Mouse (Mus musculus) midbrain, embryonic 13.5 days (tissue): Measurements from ENCODE around the gene Fut11. TPM values are rescaled to one million over a fixed set of nuclear protein-coding genes. Genes with fewer than 3 reads are reported as not detected.

Source experiments
- ATAC-seq: fragments of 200-750 bp; cut with Nextera tagmentation; 2 replicates; pipeline ENCODE4 v1.8.0; 2017; ENCODE audit warnings: mild to moderate bottlenecking, moderate TSS enrichment, moderate library complexity
- H3K27ac ChIP-seq: fragments of 300-500 bp; sonication (generic); 2 replicates; pipeline ENCODE4 v1.5.1; 2015; ENCODE audit warnings: inconsistent platforms, mild to moderate bottlenecking, moderate library complexity
- H3K27me3 ChIP-seq: fragments of 300-500 bp; sonication (generic); 2 replicates; pipeline ENCODE4 v1.6.1; 2015; ENCODE audit warnings: mild to moderate bottlenecking, inconsistent platforms
- H3K36me3 ChIP-seq: fragments of 300-500 bp; sonication (generic); 2 replicates; pipeline ENCODE4 v1.6.1; 2015; ENCODE audit warnings: mild to moderate bottlenecking, inconsistent platforms
- H3K4me1 ChIP-seq: fragments of 300-500 bp; sonication (generic); replicated peaks from 2 replicates; pipeline ENCODE4 v1.6.1; 2015; ENCODE audit warnings: inconsistent platforms
- H3K4me2 ChIP-seq: fragments of 300-500 bp; sonication (generic); replicated peaks from 2 replicates; pipeline ENCODE4 v1.6.1; 2015; ENCODE audit warnings: moderate library complexity, mild to moderate bottlenecking, inconsistent platforms
- H3K4me3 ChIP-seq: fragments of 300-500 bp; sonication (generic); replicated peaks from 2 replicates; pipeline ENCODE4 v1.5.1; 2015; ENCODE audit warnings: mild to moderate bottlenecking, inconsistent platforms
- H3K9ac ChIP-seq: fragments of 300-500 bp; sonication (generic); replicated peaks from 2 replicates; pipeline ENCODE4 v1.6.1; 2015; ENCODE audit warnings: mild to moderate bottlenecking, inconsistent platforms
- H3K9me3 ChIP-seq: fragments of 300-500 bp; sonication (generic); 2 replicates; pipeline ENCODE4 v1.6.1; 2016; ENCODE audit warnings: mild to moderate bottlenecking, inconsistent platforms
- WGBS: fragments of 180-500 bp; shearing (Covaris S2); methylation state at CpG from one replicate; pipeline ENCODE4 v1.1.7; 2015; 5-methylcytosine and 5-hydroxymethylcytosine counted together
- polyA plus RNA-seq: library from polyadenylated mRNA; unstranded; fragments of >200 nt; fragmentation: Nextera tagmentation; extraction: Ambion mirVana; gene quantifications from 2 replicates; pipeline ENCODE4 v1.2.1, GENCODE M21; 2015

The Fut11 gene
- polyA plus RNA-seq, 1 experiment from 2014 or later: 26.0 TPM

- H3K36me3 ChIP-seq: no peaks in the 10 kb centered on the region
- H3K9ac ChIP-seq: peak overlapping the region; percentile 82
- H3K4me3 ChIP-seq: peak overlapping the region; percentile 63
- WGBS: 1% methylated on average over 52 of the region's 52 CpGs
- ATAC-seq: peak; percentile 85
- peak overlapping the region; percentile 91 for H3K4me2 ChIP-seq
- peaks cover 16% of the 10 kb centered on the region for H3K4me1 ChIP-seq
- H3K27me3 ChIP-seq: peaks cover 25% of the 10 kb centered on the region
- H3K9me3 ChIP-seq: no peaks in the 10 kb centered on the region
- peak overlapping the region; percentile 88 for H3K27ac ChIP-seq
Measured at GRCm38 (mm10) chr14:20660827-20661660, 33.7 kb upstream of the Fut11 start.

DNA sequence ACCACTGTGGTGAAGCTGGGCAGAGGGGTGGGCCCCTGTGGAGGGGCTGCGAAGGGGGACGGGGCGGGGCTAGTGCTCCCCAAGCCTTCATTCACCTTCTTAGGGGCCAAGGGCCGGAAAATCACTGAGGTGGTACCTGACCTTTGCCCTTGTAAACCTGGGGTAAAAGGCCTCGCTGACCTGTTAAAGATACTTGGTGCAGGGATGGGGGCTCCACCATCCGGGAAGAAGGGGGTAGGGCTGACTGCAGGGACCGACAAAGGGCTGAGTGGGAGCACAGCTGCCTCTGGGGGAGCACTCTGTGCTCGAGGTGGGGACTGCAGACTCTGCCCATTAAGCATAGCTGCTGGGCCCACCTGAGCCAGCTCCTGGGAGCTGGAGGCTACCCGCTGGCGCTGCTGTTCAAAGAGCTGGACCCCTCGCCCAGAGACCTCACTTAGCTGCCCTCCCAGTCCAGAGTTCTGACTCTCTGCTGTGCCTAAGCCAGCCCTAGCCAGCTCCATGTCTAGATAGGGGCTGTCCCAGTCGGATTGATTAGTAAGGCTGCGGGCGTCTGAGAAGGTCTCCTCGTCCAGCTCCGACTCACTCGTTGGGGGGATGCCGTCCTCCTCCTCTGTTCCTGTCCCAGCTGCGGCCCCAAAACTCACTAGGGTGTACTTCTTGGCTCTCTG, 33.0 kb upstream of the Fut11 start:
- peak; percentile 53 for ATAC-seq
- Histone ChIP-seq H3K9ac (peak overlapping the region; percentile 82), H3K27me3 (peaks cover 30% of the 10 kb centered on the region), H3K4me3 (peak overlapping the region; percentile 63), H3K27ac (peak overlapping the region; percentile 88), H3K4me1 (peaks cover 16% of the 10 kb centered on the region), H3K4me2 (peak overlapping the region; percentile 91), H3K36me3 (no peaks in the 10 kb centered on the region), H3K9me3 (no peaks in the 10 kb centered on the region)
- WGBS: 6% methylated on average over 18 of the region's 19 CpGs

DNA sequence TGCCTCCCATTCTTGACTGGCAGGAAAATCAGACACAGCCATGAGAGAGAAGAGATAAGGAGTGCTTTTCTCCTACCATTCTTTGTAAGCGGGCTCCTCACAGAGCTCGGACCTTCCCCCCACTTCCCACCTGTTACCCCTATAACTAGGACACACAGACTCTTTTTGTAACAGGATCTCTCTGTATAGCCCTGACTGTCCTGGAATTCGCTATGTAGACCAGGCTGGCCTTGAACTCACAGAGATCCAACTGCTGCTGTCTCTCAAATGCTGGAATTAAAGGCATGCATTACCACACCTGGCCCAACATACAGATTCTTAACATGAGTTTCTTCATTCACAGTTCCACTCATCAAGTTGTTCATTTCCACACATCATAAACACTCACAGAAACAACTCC, 32.0 kb upstream of the Fut11 start:
- Histone ChIP-seq H3K27me3 (peaks cover 33% of the 10 kb centered on the region), H3K9ac (peak overlapping the region; percentile 82), H3K27ac (no peak overlapping the region), H3K36me3 (no peaks in the 10 kb centered on the region), H3K4me1 (peaks cover 16% of the 10 kb centered on the region), H3K4me2 (peak overlapping the region; percentile 91; the same call in 1 of the 2 replicates), H3K9me3 (no peaks in the 10 kb centered on the region), H3K4me3 (no peak overlapping the region)
- ATAC-seq: no peak
- 94% methylated on average over 3 of the region's 3 CpGs for WGBS

DNA sequence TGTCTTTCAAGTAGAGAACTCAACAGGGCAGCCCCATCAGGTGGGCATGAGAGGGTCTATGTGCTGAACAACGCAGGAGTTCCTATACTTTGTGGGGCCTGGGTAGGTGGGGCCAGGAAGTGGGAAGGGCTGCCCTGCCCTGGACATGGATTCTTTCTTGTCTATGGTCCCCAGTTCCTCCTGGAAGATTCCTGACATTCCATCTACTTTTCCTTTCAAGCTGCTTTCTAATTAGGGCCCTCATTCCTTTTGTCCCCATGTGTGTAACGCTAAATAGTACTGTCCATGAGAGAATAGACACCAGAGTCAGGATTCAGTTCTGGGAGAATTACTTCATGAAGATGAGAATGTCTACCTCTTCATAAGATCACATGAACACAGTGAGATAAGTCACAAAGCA, 31.2 kb upstream of the Fut11 start:
- H3K27me3 ChIP-seq: peaks cover 40% of the 10 kb centered on the region
- WGBS: 67% methylated on average over 2 of the region's 2 CpGs
- H3K4me2 ChIP-seq: no peak overlapping the region
- H3K9me3 ChIP-seq: no peaks in the 10 kb centered on the region
- H3K36me3 ChIP-seq: no peaks in the 10 kb centered on the region
- no peak overlapping the region for H3K9ac ChIP-seq
- ATAC-seq: no peak
- no peak overlapping the region for H3K27ac ChIP-seq
- H3K4me3 ChIP-seq: no peak overlapping the region
- H3K4me1 ChIP-seq: peaks cover 16% of the 10 kb centered on the region

GRCm38 (mm10) chr14:20664436-20664835, 30.3 kb upstream of the Fut11 start:
- no peak overlapping the region for H3K4me2 ChIP-seq
- no peak overlapping the region for H3K9ac ChIP-seq
- peaks cover 16% of the 10 kb centered on the region for H3K4me1 ChIP-seq
- H3K27me3 ChIP-seq: peaks cover 48% of the 10 kb centered on the region
- H3K27ac ChIP-seq: no peak overlapping the region
- no peak overlapping the region for H3K4me3 ChIP-seq
- no peak for ATAC-seq
- no peaks in the 10 kb centered on the region for H3K36me3 ChIP-seq
- 49% methylated on average over 3 of the region's 3 CpGs for WGBS
- no peaks in the 10 kb centered on the region for H3K9me3 ChIP-seq

GRCm38 (mm10) chr14:20667469-20667868, 27.3 kb upstream of the Fut11 start:
- no peak overlapping the region for H3K4me3 ChIP-seq
- H3K9me3 ChIP-seq: no peaks in the 10 kb centered on the region
- H3K27ac ChIP-seq: no peak overlapping the region
- H3K27me3 ChIP-seq: peaks cover 53% of the 10 kb centered on the region
- H3K4me2 ChIP-seq: no peak overlapping the region
- H3K4me1 ChIP-seq: peaks cover under 1% of the 10 kb centered on the region
- no peaks in the 10 kb centered on the region for H3K36me3 ChIP-seq
- ATAC-seq: no peak
- H3K9ac ChIP-seq: no peak overlapping the region
- 65% methylated on average over 1 of the region's 1 CpGs for WGBS

GRCm38 (mm10) chr14:20668154-20668810, 26.5 kb upstream of the Fut11 start, which contains the start of gene Synpo2l:
Gene Synpo2l (minus strand): TSS chr14:20668354.
- no peak for ATAC-seq
- Histone ChIP-seq H3K9ac (no peak within 1 kb of the TSS), H3K9me3 (no peaks in the 10 kb centered on the region), H3K36me3 (no peaks in the 10 kb centered on the region), H3K4me2 (no peak within 1 kb of the TSS), H3K27me3 (peaks cover 45% of the 10 kb centered on the region), H3K4me1 (no peaks in the 10 kb centered on the region; the same call in 1 of the 2 replicates), H3K27ac (no peak within 1 kb of the TSS), H3K4me3 (no peak within 1 kb of the TSS)
- 85% methylated on average over 8 of the region's 8 CpGs for WGBS

DNA sequence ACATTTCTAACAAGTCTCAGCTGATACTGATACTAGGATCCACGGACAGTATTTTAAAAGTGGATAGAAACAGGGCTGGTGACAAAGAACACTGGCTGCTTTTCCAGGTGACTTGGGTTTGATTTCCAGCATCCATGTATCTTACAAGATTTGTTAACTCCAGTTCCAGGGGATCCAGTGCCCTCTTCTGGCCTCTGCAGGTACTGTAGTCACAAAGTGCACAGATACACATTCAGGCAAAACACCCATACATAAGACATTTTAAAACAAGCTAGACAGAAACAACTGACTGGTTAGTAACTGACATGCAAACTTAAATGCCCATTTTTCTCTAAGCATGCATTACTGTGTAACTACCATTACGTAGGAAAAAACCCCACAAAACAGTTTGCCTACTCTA, 21.8 kb upstream of the Fut11 start:
- no peak for ATAC-seq
- Histone ChIP-seq H3K4me3 (peak overlapping the region; percentile 9; the same call in 1 of the 2 replicates), H3K27ac (no peak overlapping the region), H3K9ac (no peak overlapping the region), H3K4me2 (no peak overlapping the region), H3K9me3 (no peaks in the 10 kb centered on the region), H3K4me1 (peaks cover 17% of the 10 kb centered on the region), H3K36me3 (peaks cover 19% of the 10 kb centered on the region), H3K27me3 (peaks cover 30% of the 10 kb centered on the region)
- WGBS: 96% methylated on average over 2 of the region's 2 CpGs

DNA sequence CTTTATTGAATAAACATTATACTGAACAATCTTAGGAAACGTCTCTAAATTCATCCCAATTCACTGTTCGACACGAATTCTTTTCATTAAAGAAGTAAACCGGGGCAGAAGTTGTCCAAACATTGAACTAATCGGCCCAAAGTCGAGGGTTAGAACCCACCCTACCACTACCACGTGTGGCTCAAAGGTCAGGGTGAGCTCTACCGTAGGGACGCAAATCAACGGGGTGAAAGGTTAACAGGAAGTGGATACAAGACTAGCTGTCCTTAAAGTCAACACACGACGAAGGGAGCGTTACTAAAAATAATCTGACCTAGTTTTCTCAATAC, 21.1 kb upstream of the Fut11 start:
- no peak overlapping the region for H3K9ac ChIP-seq
- peak; percentile 85 for ATAC-seq
- H3K27ac ChIP-seq: peak overlapping the region; percentile 47; the same call in 1 of the 2 replicates
- H3K4me3 ChIP-seq: peak overlapping the region; percentile 91
- peak overlapping the region; percentile 90 for H3K4me2 ChIP-seq
- no peaks in the 10 kb centered on the region for H3K9me3 ChIP-seq
- peaks cover 26% of the 10 kb centered on the region for H3K36me3 ChIP-seq
- 15% methylated on average over 13 of the region's 13 CpGs for WGBS
- H3K4me1 ChIP-seq: peaks cover 17% of the 10 kb centered on the region
- peaks cover 25% of the 10 kb centered on the region for H3K27me3 ChIP-seq

DNA sequence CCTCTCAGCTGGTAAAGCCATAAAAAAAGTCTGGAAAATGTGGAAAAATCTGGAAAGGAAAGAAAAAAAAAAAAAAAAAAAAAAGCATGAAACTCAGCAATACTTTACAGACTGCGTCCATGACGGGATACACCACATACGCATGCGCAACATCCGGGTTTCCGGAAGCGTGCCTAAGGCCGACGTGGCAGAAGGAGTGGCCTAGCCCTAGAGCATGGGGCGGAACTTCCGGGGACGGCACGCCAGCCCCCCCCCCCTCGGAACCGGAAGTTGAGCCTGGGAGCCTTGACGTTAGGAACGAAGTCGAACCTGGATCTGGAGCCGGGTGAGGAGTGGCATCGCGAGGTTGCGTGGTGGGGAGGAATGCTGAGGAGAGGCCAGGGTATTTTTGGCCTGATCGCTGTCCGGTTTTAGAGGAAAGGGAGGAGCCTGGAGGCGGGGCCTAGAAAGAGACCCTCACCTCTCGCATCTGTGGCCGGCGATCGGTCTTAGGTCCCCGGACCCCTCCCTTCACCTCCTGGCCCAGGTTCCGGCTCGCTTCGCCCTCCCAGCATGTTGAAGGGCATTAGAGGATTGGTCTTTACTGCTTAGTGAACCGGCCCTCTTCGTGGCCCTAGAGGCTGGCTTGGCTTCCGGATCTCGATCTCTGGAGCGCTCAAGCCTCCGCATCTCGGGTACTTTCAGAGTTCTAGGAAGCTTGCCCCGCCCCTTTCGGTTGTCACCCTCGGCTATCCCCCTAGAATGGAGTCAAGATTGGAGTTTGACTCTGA, 20.5 kb upstream of the Fut11 start, which contains the start of gene Sec24c:
Gene Sec24c, plus strand, starts transcription at position 245 of the 770 bp plus-strand sequence.
- WGBS: 5% methylated on average over 43 of the region's 43 CpGs
- peak within 1 kb of the TSS; percentile 84 for H3K9ac ChIP-seq
- H3K4me1 ChIP-seq: peaks cover 17% of the 10 kb centered on the region

GRCm38 (mm10) chr14:20677906-20678305, 16.9 kb upstream of the Fut11 start:
- Histone ChIP-seq H3K4me1 (peaks cover 17% of the 10 kb centered on the region), H3K9ac (no peak overlapping the region), H3K36me3 (peaks cover 68% of the 10 kb centered on the region), H3K4me3 (no peak overlapping the region), H3K27ac (no peak overlapping the region), H3K9me3 (no peaks in the 10 kb centered on the region), H3K27me3 (no peaks in the 10 kb centered on the region), H3K4me2 (no peak overlapping the region)
- 93% methylated on average over 4 of the region's 4 CpGs for WGBS
- no peak for ATAC-seq

More for the DNA sequence above, 20.5 kb upstream of the Fut11 start, which contains the start of gene Sec24c:
- Histone ChIP-seq H3K9me3 (no peaks in the 10 kb centered on the region), H3K4me3 (peak within 1 kb of the TSS; percentile 91), H3K27ac (peak within 1 kb of the TSS; percentile 84), H3K4me2 (peak within 1 kb of the TSS; percentile 90), H3K36me3 (peaks cover 32% of the 10 kb centered on the region), H3K27me3 (peaks cover 19% of the 10 kb centered on the region)
- peak; percentile 97 for ATAC-seq
